Mouse (Mus musculus): ENCODE data around the gene CK137956. TPM values are rescaled to one million over a fixed set of nuclear protein-coding genes. Genes with fewer than 3 reads are reported as not detected.

Gene CK137956
- polyA plus RNA-seq, 1 experiment from 2014 or later = 0.53 TPM

DNA sequence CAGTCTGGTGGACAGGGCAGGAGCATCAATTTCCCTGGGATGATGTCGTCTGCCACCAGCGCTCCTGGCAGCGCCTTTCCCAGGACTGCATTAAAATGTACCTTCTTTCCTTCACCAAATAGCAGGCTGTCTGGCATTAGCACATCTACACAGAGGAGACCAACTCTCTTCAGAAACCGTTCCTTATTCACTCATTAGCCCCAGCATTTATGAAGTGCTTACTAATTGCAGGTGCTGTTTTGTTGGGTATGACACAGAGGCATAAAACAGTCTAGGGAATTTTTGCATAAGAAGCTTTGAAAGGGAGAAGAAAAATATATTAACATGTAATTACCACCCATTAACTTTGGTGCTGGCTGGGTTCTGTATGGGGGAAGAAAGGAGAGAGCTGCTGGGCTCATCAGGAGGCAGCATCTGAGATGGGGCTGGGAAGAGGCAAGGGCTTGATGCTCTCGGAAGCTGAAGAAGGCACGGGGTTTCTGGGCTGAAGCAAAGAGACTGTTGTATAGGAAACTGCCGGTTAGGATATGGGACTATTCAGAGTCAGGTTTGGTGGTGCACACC lies 69.8 kb downstream of the CK137956 start:
- Histone ChIP-seq H3K9me3 (replicated peaks) (no peaks in the 10 kb centered on the region), H3K4me3 (no peak overlapping the region), H3K4me2 (replicated peaks) (no peak overlapping the region), H3K27ac (no peak overlapping the region), H3K36me3 (no peaks in the 10 kb centered on the region), H3K4me1 (no peaks in the 10 kb centered on the region), H3K9ac (no peak overlapping the region), H3K27me3 (no peaks in the 10 kb centered on the region)
- ATAC-seq (ENCODE audit: low FRiP score) = no peak
- 77% methylated on average over 7 of the region's 7 CpGs for whole genome bisulfite sequencing

DNA sequence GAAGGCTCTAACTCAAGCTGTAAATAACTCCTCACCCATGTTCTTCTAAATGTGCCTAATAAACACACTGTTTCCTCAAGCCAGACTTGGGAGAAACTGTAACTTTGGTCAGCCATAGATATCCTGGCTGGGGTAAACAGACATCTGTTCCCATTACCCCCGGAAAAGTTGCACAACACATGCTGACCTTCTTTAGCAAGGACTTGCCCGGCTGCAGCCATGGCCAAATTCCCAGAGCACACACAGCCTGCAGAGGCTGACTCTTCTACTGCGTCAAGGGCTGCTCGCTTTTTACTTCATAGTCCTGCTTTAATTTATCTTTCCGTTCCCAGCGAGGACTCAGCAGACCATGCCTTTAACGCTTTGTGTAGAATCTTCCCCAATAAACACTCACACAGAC lies 81.7 kb downstream of the CK137956 start:
- 94% methylated on average over 7 of the region's 7 CpGs for WGBS
- H3K36me3 ChIP-seq = no peaks in the 10 kb centered on the region
- no peak for ATAC-seq (ENCODE audit: low FRiP score)

DNA sequence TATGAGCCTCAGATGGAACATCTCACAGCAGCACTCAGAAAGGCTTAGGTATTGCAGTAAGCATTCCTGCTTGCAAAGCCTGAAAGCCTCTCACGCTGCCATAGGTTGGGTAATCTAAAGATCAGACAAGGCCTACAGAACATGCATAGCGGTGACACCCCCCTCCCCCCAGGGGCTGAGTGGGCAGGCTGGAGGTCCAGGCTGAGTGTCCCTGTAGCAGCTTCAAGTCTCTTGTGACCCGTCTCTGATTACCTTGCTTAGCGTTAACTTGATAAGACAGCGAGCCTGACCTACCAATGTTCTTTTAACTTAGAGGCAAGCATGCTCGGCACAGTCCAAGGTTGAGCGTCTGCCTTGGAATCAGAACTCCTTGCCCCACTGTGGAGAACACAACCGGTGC lies 91.8 kb downstream of the CK137956 start:
- H3K27me3 ChIP-seq = no peaks in the 10 kb centered on the region
- no peak overlapping the region for H3K9ac ChIP-seq
- no peak overlapping the region for H3K4me2 ChIP-seq (replicated peaks)
- 96% methylated on average over 8 of the region's 8 CpGs for WGBS
- no peak for ATAC-seq (ENCODE audit: low FRiP score)
- no peaks in the 10 kb centered on the region for H3K4me1 ChIP-seq
- peaks cover 1% of the 10 kb centered on the region; the same call in 1 of the 2 replicates for H3K9me3 ChIP-seq (replicated peaks)
- no peak overlapping the region for H3K27ac ChIP-seq
- H3K36me3 ChIP-seq = no peaks in the 10 kb centered on the region
- H3K4me3 ChIP-seq = no peak overlapping the region

More for the DNA sequence above, 81.7 kb downstream of the CK137956 start:
- no peak overlapping the region for H3K4me3 ChIP-seq
- H3K4me1 ChIP-seq = no peaks in the 10 kb centered on the region
- no peak overlapping the region for H3K9ac ChIP-seq
- H3K27ac ChIP-seq = no peak overlapping the region
- H3K9me3 ChIP-seq (replicated peaks) = peaks cover 7% of the 10 kb centered on the region
- H3K27me3 ChIP-seq = no peaks in the 10 kb centered on the region
- no peak overlapping the region for H3K4me2 ChIP-seq (replicated peaks)

Other genes with a start within 250 kb of the CK137956 start
- gene Csmd2, start 16.9 kb upstream of the CK137956 start, polyA plus RNA-seq (2016; fragmentation: Nextera tagmentation; extraction: Ambion mirVana) = 4.9 and 5.4 TPM in 2 replicates

Measured in hindbrain, embryonic 12.5 days (tissue).